Mouse (Mus musculus) cerebellum, adult (tissue): ENCODE data around the gene Fbxw4.
"Not testable (repeated sequence)": the region's sequence is repeated elsewhere in the genome, so short reads cannot be mapped to it uniquely, and the experiment has no call there.

Experiments
- ATAC-seq: cut with Nextera tagmentation; 2 replicates; pipeline ENCODE4 v1.9.2; 2017; ENCODE audit warnings: mild to moderate bottlenecking, moderate library complexity, mixed read lengths; ENCODE audit not compliant: insufficient number of reproducible peaks, low FRiP score, low TSS enrichment

Fbxw4 gene

DNA sequence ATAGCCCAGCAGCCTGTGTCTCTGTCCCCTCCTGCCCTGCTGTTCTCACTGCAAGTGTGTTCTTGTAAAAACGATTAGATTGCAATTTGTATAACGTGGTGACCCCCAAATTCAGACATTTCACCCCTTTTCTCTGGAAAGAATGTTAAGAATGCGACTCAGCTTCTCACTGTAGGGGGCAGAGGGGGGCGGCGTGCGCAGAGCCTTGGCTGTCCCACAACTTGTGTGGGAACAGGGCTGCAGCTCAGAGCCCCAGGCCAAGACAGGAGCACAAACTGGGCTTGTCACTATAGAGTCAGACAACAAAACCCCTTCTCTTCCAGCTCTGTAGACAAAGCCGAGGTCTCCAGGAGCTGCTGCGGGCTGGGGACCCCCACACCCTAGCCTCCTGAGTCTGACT, 78.0 kb downstream of the Fbxw4 start:
- no peak for ATAC-seq

DNA sequence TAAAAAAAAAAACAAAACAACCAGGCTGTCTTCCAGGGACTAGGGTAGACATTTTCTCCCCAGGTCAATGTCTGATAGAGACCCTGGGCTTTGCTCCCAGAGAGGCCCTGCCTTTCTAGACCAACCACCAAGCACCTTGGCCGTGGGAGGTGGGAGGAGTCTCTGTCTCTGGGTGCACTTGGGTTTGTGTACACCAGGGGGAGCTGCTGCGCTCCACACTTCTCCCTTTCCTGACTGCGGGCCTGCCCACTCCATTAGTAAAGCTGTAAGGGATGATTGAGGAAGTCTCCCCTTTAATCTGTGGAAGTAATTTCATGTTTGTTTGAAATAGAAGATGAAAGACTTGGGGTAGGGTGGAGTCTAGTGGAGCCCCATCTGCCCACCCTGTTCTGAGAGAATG, 78.9 kb downstream of the Fbxw4 start:
- ATAC-seq: no peak

DNA sequence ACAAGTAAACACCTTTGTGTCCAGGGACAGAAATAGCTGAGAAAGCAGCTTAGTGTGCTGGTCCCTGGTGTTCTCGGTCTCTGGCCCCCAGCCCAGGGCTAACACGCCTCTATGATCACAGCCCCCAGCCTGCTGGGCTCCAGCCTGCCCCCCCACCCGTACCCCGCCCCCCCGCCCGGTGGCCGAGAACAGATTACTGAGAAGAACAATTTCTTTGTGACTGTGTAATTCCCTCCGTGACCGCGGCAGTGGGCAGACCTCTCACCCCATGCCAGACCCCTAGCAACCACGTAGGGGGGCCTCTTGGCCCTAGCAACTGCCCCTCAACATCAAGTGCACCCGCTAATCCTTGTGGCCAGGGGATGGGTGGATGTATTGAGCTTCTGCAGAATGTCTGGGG, 79.9 kb downstream of the Fbxw4 start:
- no peak for ATAC-seq

DNA sequence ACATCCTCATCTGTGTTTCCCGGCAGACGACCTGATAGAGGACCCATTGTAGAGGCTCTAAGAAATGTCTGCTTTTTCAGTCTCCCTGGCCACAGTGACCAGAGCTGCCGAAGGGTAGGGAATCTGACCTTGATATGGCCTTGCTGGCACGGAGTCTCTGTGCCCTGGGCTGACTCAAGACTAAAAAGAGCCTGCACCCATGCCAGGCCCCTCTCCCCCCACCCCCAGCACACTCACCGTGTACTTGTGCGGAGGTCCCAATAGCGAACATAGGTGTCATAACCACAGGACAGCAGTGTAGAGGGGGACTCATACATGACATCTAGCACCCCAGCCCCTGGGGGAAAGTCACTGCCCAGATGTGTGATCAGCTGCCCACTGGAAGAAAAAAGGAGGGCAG, 80.7 kb downstream of the Fbxw4 start:
- no peak for ATAC-seq

DNA sequence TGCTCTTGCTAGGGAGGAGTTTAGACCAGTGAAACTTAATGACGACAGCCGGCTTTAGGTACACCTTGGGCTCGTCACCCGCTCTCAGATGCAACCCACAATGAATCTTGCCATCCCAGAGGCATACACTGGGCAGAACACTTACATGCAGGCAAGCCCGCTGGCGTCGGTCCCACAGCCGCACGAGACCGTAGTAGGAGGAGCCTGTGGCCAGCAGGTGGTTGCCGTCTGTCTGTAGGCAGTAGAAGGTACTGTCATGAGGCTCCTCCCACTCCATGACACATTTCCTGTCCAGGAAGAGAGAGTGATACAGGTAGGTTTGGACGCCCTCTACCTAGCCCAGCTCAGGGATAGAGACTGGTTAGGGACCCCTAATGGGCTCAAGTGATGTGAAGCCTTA, 81.1 kb downstream of the Fbxw4 start:
- no peak for ATAC-seq

DNA sequence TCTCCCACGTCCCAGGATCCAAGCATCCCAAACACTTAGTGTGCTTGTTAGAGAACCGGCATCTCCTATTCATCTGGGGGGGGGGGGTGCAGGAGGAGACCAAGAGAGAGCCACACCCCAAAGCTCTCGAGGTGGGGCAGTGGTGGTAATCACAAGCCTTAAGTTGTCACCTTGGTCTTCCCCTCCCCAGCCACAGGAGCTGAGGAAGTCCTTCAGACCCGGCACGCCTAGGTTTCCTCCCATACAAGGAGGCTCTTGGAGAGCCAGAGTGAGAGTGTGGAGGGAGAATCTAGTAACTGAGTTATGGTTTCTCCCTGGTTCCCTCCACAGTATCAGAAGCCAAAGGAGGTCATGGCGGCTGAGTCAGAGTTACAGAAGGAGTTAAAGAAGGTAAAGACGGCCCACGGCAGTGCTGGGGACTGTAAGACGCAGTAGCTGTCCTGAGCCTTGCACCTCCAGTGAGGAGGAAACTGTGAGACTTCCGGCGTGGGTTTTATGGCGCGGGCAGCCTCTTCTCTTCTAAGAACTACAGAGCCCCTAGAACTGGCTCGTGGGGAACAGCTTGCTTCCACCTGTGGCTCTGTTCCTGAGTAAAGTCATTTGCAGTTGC, 82.9 kb downstream of the Fbxw4 start:
- no peak for ATAC-seq

DNA sequence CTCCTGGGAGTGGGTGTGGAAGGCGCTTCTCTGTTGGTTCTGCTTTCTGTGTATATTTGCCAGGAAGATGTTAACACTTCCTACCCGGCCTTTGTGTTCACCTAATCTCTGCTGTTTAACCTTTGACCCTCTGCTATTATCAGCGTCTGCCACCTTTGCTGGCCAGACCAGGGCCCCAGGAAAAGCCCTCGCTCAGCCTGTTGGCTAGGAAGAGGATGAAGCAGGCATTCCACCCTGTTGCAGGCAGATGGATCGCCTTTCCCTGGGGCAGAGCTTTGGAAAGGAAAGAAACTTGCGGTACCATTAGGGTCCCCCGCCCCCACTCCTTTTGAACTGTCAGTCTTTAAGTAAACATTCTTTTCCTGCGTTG, 84.5 kb downstream of the Fbxw4 start:
- ATAC-seq: no peak

DNA sequence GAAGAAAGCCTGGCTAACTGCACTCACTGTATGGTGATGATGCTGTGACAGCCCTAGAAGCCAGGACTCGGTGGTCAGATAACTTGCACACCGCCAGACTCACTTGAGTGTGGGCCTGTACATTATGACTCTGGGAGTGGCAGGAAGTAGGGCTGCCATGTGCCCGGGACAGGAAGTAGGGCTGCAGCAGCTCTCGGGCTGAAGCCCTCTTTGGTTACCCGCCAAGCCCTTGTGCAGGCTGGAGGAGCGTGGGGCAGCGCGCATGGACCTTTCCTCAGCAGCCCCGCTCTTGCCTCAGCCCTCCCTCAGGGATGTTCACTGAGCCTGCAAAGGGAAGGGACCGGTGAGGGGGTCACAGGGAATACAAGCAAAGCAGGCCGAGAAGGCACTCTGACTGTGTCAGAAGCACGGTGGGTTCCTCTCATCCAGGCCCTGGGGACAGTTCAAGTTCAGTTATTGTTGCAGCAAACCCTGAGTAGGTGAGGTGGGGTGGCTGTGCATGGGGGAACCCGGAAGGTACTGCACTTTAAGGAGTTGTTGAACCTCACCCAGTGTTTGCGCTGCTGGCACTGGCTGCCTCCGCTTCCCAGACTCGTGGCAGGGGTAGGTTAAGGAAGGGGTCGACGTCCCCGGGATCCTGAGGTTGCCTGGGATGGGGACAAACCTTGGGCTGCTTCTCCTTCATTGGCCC, 85.0 kb downstream of the Fbxw4 start:
- no peak for ATAC-seq

DNA sequence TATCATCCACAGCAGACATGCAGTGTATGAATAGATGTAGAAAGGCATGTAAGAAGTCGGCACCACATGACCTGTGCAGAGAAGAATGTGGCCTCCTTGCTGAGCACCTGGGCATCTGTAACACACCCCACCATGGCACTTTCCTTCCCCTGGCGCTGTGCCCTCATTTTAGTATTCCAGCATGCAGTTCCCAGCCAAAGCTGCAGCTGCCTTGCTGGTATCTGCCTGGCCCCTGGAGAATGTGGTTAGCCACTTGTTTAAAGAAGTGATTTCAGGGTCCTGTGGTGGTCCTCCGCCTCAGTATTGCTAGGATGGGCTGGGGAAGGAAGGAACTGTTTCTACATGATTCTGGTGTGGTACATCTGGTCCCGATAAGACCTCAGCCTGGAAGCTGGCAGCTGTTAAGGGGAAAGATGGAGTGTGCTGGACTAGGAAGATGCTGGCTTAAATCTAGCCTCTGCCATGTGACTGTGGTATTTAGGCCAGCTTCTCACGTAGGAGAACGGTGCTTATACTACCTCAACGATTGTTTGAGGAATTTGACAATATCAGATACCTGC, 85.7 kb downstream of the Fbxw4 start:
- no peak for ATAC-seq

DNA sequence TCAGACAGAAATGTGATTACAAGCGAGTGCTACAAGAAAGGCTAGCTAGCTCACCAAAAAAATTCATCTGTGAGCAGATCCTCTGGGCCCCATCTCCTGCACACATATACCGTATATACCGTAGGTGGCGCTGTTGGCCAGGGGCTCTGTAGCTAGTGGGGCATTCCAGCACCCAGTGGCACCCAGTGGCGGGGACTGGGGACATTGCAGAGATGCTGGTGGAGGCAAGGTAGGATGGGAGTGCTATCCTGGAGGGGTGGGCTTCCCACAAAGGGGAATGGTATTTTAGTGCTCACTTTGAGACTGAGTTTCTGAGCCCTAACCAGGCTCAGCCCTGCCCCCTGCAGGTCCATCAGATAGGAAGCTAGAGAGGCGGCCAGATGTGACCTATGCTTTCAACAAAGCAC, 86.2 kb downstream of the Fbxw4 start:
- peak; percentile 56; the same call in 1 of the 2 replicates for ATAC-seq

DNA sequence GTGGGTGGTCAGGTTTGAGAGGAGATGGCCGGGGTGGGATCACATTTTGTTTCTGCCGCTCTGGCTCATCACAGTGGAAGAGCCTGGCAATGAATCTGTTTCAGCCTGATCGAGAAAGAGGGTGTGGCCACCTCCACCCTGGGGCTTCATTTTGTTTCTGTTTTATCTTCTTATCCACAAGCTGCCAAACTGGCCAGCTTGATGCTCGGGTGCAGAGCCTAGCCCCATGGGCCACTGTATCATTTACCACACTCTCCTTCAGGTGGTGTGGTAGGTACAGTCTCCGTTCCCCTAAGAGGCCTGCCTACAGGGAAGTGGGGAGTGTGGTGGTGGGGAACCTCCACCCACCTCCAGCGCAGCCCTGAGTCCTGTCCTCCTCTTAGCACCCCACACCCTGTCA, 87.1 kb downstream of the Fbxw4 start:
- no peak for ATAC-seq

DNA sequence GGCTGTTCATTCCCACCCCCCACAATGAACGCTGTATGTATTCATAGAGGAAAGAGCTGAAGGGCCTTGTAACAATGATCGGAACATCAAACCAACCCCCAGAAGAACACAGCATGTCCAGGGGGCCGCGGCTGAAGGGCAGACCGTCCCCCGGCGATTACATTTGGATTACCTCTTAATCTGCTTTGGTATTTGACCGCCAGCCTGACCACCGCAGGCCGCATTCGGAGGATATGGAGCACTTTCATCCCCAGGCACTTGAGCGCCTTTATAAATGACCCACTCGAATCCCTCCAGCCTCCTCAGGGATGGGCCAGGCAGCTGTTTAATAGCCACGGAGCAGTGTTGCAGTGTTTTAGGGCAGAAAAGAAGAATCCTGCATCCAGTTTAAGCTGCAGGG, 92.7 kb downstream of the Fbxw4 start:
- no peak for ATAC-seq

DNA sequence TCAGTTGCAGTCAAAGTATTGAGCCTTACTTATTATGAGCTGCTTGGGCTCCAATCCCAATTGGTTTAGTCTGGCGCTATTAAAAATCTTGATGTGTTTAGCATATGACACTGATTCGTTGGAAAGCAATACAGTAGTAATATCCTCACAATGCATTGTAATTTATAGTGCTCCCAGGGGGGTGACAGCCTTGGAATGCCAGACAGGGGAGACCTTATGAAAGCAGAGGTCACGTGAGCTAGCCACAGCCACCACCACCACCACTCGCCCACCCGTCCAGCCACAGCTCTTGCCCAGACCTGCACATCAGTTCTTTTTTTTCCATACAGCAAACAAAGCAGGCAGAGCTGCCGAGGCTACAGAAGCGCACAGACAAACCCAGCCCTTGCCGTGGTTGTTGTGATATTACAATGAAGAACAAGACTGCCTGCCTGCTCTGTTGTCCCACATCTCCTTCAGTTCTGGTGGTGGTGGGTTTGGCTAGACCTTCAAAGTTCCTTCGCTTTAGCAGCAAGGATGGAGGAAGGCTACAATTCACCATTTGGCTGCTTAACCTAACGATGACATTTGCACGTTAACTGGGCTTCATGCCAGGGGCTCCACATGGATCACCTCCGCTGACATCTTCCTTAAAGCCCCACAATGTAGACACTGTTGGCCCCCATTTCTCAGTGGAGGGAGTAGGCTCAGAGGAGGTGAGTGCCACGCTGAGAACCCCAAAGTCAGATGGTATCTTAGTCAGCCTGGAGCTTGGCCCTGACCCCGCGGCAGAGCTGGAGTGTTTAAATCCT, 94.0 kb downstream of the Fbxw4 start:
- ATAC-seq: no peak

DNA sequence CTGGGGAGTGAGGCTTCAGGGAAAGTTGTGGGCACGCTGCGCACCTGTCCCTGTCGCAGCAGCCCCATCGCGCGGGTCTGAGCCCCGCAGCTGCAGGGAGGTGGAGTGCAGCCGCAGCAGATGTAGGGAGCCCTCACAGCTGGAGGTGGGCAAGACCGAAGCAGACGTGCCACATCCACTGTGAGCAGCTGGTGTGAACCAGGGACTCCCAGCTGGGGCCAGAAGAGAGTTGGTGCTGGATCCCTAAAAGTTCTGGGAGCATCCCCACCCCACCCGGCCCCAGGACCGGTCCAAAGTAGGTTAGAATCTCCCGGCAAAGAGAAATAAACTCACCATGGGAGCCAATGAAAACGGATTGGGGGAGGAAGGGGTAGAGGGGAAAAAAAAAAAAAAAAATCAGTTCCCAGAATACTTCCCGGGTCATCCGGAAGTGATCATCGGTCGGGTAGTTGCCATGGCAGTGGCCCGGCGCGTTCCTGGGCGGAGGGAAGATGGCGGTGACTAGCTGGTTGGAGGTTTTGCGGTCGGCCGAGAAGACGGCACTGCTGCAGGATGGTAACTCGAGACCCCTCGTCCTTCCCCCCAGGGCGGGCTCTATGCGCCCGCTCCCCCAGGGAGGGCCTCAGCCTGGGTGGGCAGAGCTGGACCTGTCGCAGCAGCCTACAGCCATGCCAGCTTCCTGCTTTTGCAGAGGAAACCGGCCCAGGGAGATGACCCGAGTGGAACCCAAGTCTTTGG, 99.8 kb downstream of the Fbxw4 start, which contains the start of the genes Poll and Gm17018:
Gene Poll (minus strand): TSS at position 379 of the 738 bp plus-strand sequence.
Gene Gm17018 (plus strand): TSS at position 463 of the 738 bp plus-strand sequence.
- peak; percentile 91 for ATAC-seq

DNA sequence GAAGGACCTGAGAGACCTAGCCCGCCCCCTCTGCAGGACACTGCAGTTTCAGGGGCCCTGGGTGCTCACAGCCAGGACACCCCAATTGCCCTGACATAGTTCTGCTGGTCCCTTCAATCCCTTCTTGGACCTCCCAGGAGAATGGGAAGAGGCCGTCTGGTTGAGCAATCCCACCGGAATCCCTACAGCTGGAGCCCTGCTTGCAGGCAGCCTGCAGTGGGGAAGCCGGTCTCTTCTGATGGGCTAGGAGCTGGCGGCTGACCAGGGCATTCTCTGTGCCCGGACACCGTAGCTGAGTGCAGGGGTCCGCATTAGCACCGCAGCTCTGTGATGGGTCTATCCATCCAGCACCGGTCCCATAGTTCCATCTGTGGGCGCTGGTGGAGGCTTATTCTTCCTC, 106.0 kb downstream of the Fbxw4 start:
- ATAC-seq: no peak

DNA sequence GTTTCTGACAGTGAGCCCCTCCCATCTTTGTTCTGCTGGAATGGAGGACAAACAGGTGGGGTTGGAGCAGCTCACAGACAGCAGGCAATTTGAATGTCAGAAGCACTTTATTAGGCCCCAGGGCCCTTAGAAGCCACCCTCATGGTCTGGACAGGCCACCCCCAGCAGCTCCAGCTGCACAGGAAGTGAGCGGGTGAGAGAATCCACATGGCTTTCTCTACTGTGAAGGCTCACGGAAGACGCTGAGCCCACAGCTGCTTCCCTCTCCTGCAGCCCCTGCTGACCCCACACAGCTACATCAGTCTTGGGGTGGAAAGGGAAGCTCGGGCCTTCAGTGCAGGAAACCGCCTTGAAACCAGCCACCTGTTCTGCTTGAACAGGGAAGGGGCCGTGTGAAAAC, 107.9 kb downstream of the Fbxw4 start:
- ATAC-seq: no peak

DNA sequence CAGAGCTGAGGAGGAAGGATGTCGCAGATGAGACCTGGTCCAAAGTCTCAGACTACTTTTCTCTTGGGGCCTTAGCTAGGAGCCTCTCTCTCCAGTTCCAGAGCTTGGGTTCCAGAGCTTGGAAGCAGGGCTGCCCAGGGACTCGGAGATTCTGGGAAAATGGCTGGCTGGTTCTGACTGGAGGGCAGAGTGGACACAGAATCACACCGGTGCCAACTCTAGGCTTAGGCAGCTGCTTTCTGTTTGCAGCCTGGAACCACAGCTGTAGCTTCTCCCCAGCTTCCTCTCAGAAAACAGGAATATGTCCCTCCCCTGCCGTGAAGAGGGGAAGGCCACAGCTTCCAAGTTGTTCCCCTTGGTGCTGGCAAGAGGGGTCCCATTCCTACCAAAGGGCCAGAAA, 110.2 kb downstream of the Fbxw4 start:
- ATAC-seq: no peak

DNA sequence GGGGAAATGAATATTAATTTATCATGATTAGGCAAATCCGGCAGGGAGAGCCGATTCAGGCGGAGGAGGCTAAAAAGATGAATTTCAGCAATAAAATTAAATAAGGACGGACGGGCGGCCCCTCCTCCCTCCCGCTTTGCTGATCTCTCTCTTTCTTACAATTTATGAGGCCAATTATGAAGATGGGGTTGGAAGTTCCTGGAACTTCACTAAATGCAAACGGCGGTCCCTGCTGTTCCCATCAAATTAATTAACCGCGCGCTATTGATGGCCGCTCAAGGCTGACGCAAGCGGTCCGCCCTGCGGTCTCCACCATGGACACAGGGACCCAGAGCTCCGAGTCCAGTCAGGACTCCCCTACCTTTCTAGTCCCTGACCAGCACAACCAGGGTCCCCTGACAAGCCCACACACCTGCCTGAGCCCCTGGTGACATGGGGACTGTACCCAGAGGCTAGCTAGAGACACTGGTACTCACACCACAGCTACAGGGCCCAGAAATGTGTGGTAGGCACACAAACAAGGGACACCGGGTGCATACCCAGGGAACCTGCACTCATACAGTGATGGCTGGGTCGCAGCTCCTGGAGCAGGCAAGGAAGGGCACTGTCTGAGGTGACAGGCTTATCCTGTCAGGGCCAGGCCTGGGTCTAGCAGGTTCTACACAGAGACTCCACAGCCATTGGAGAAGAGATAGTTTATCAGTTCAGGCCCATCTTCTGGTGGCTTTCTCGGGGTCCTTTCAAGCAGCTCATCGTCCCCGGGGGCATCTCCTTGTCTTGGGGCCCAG, 110.8 kb downstream of the Fbxw4 start:
- no peak for ATAC-seq

DNA sequence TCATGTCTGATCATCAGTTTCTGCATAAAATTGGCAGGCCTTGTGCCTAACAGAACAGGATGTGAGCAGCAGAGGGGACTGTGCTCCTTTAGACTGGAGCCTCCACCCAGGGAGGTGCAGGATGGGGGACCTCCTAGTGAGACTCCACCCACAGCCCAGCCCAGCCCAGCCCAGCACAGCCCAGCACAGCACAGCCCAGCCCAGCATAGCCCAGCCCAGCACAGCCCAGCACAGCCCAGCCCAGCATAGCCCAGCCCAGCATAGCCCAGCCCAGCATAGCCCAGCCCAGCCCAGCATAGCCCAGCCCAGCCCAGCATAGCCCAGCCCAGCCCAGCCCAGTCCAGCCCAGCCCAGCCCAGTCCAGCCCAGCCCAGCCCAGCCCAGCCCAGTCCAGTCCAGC, 111.9 kb downstream of the Fbxw4 start:
- ATAC-seq: not testable (repeated sequence)

DNA sequence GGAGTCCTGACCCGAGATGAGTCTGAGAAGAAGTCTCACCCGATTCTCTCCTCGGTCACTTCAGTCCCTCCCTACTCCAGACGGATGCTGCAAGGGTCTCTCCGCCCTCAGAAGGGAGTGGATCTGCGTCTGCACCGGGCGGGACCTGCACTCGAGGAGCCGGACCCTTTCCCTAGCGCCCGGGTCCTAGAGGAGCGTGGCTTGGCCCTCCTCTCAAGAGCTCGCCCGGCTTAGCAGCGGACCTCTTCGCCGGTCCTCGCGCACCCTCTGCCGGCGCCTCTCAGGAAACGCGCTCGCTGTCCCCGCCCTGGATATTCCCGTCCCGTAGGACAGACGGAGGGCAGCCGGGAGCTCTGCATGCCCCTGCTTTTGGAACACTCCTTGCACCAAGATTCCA, 115.2 kb downstream of the Fbxw4 start:
- peak; percentile 71 for ATAC-seq
